Mouse (Mus musculus) erythroblast, embryonic 14.5 days (primary cell): ENCODE data around the gene Bloc1s6. TPM values are rescaled to one million over a fixed set of nuclear protein-coding genes. Genes with fewer than 3 reads are reported as not detected.

Experiments used
- H3K27me3 ChIP-seq: 2 replicates; pipeline ENCODE4 v1.6.1; 2012; ENCODE audit warnings: inconsistent platforms; ENCODE audit not compliant: control insufficient read depth
- H3K36me3 ChIP-seq: 2 replicates; pipeline ENCODE4 v1.6.1; 2012; ENCODE audit warnings: mild to moderate bottlenecking, inconsistent platforms; ENCODE audit not compliant: control insufficient read depth
- H3K4me1 ChIP-seq: 2 replicates; pipeline ENCODE4 v1.6.1; 2012; ENCODE audit warnings: inconsistent platforms; ENCODE audit not compliant: control insufficient read depth
- H3K4me3 ChIP-seq: replicated peaks from 2 replicates; pipeline ENCODE3; 2012; ENCODE audit warnings: moderate library complexity, mild to moderate bottlenecking, inconsistent platforms
- H3K9me3 ChIP-seq: 2 replicates; pipeline ENCODE4 v1.6.1; 2012; ENCODE audit warnings: low read length, inconsistent platforms, mixed read lengths; ENCODE audit not compliant: control insufficient read depth
- GATA1 ChIP-seq: IDR thresholded peaks from 2 replicates; pipeline ENCODE4 v1.6.1; 2012; ENCODE audit warnings: low read length, inconsistent platforms, mixed read lengths
- TAL1 ChIP-seq: IDR thresholded peaks from 3 replicates; pipeline ENCODE4 v1.6.1; 2012; ENCODE audit warnings: low read length, inconsistent platforms, mixed read lengths
- polyA plus RNA-seq: library from polyadenylated mRNA; stranded (reverse); fragments of >175 nt; gene quantifications from 2 replicates; pipeline ENCODE4 v1.2.3, GENCODE M21; 2012

Gene Bloc1s6
- polyA plus RNA-seq, 1 experiment, result 0.36 TPM

DNA sequence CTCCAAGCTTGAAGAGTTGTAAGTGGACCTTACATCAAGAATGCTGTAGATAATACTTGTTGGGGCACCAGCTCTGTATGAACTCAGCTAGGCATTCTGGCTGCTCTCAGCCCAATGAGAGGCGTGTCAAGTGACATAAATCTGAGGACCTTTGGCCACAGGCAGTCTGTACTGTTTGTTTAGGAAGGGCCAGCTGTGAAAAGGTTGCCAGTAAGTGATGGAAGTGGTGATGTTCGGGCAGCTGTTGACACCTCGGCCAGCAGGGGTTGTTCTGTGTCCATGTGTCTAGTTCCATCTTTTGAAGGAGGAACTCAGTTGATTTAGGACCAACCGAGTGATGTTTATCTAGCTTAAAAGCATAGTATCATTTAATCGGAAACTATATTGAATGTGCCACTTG lies 41.7 kb downstream of the Bloc1s6 start:
- TF ChIP-seq TAL1, result no peak
- no peak for TF ChIP-seq GATA1
- H3K4me1 ChIP-seq, result no peaks in the 10 kb centered on the region
- no peak overlapping the region for H3K4me3 ChIP-seq
- no peaks in the 10 kb centered on the region for H3K36me3 ChIP-seq
- no peaks in the 10 kb centered on the region for H3K27me3 ChIP-seq
- H3K9me3 ChIP-seq, result no peaks in the 10 kb centered on the region

DNA sequence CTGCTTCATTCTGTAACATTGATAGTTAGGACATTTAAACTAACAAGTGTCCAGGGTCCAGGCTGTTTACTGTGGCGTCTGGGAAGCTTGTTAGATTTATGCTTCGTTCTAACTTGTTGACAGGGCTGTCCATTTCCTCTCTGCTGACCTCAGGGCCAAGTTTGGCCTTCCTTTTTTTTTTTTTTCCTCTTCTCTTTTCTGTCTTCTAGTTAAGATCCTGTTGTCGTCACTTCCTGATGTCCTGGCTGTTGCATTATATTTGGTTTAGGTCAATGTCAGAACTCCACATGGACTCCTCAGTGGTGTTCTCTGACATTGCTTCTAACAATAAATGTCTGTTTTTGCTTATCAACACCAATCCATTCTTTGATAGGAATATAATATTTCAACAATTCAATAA lies 42.1 kb downstream of the Bloc1s6 start:
- Histone ChIP-seq H3K4me3 (no peak overlapping the region), H3K27me3 (no peaks in the 10 kb centered on the region), H3K36me3 (no peaks in the 10 kb centered on the region), H3K4me1 (no peaks in the 10 kb centered on the region), H3K9me3 (no peaks in the 10 kb centered on the region)
- TF ChIP-seq TAL1, result no peak
- no peak for TF ChIP-seq GATA1

DNA sequence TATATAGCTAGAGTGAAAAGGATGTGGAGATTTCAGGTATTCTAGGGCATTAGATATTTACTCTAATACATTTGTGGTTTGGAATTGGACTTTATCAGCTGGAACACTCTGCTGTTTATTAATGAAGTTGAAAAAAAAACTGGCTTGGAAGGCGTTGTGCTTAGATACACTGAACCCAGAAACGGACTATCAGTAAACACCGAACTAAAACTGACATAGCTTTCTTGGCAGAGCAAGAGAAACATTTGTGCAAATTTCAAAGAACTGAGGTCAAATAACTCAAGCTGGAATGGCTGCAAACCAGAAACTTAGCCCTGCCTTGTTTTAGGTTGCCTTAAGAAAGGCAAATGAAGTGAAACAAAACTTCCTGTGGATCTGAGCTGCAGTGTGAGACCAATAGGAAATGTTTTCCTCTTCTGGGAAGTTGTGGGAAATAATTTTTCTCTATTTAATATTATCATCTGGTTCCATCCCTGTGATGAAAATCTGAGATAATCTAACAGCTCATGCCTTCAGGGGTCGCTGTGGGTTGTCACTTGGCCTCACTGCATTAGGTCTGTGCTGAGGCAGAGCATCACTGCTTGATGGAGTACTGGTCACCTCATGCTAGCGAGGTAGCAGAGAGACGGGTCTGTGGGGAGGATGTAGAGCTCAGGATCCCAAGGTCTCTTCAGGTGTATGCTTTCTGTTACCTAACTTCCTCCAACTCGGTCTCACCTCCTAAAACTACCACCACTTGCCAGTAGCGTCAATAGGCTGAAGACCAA lies 43.5 kb downstream of the Bloc1s6 start:
- H3K27me3 ChIP-seq, result no peaks in the 10 kb centered on the region
- no peaks in the 10 kb centered on the region for H3K4me1 ChIP-seq
- no peak overlapping the region for H3K4me3 ChIP-seq
- TF ChIP-seq GATA1 (no peak), TAL1 (no peak)
- H3K9me3 ChIP-seq, result no peaks in the 10 kb centered on the region
- no peaks in the 10 kb centered on the region for H3K36me3 ChIP-seq

DNA sequence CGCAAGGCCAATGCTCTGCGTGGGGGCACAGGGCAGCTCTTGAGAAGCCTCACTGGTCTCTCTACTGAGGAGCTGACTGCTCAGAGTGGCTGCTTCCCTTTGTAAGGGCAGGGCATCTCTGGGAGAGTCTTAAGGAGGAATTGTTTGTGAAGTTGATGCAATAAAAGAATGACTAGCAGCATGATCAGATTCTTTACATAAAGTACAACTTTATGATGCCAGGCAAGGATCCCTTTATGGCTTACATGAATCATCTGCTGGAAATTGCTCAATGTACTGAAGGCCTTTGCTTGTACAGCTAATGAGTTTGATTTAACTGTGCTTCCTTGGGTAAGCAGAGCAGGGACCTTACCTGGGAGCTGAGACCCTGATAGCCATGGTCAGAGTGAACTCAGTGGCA lies 45.4 kb downstream of the Bloc1s6 start:
- Histone ChIP-seq H3K4me3 (no peak overlapping the region), H3K9me3 (no peaks in the 10 kb centered on the region), H3K4me1 (no peaks in the 10 kb centered on the region), H3K36me3 (no peaks in the 10 kb centered on the region), H3K27me3 (no peaks in the 10 kb centered on the region)
- no peak for TF ChIP-seq TAL1
- no peak for TF ChIP-seq GATA1

DNA sequence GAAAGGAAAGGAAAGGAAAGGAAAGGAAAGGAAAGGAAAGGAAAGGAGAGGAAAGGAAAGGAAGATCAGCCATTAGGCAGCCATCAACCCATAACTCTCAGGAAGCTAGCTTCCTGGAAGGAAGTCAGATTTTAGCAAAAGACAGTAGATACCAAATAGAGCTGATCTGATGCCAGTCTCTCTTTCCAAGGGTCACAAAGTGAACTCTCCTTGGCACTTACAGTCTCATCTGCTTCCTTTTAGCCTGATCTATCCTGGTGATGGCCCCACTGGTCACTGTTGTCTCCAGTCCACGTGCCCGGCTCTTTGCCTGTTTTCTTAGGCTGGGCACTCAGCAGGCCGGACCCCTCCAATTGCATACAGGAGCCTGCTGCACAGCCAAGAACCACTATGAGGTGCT lies 46.4 kb downstream of the Bloc1s6 start:
- TF ChIP-seq GATA1 (no peak), TAL1 (no peak)
- Histone ChIP-seq H3K9me3 (no peaks in the 10 kb centered on the region), H3K4me1 (no peaks in the 10 kb centered on the region), H3K4me3 (no peak overlapping the region), H3K36me3 (no peaks in the 10 kb centered on the region), H3K27me3 (no peaks in the 10 kb centered on the region)

DNA sequence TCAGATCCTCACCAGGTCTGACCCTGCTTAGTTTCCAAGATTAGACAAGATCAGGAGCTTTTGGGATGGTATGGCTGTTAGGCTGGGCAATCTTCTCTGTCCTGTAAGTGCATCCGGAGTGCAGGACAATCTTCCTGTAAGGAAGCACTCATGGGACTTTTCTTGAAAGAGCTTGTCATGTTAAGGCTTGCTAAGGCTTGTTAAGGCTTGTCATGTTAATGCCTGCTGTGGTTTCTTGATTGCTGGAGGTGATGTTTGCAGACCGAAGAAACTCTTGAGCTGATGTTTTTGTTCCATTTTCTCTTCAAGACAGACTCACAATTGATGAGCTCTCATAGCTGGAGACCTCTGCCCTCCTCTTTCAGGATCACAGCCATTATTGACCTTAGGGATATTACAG lies 47.9 kb downstream of the Bloc1s6 start:
- H3K27me3 ChIP-seq, result no peaks in the 10 kb centered on the region
- no peak overlapping the region for H3K4me3 ChIP-seq
- no peaks in the 10 kb centered on the region for H3K36me3 ChIP-seq
- no peaks in the 10 kb centered on the region for H3K9me3 ChIP-seq
- TF ChIP-seq GATA1, result no peak
- TF ChIP-seq TAL1, result no peak
- H3K4me1 ChIP-seq, result no peaks in the 10 kb centered on the region

DNA sequence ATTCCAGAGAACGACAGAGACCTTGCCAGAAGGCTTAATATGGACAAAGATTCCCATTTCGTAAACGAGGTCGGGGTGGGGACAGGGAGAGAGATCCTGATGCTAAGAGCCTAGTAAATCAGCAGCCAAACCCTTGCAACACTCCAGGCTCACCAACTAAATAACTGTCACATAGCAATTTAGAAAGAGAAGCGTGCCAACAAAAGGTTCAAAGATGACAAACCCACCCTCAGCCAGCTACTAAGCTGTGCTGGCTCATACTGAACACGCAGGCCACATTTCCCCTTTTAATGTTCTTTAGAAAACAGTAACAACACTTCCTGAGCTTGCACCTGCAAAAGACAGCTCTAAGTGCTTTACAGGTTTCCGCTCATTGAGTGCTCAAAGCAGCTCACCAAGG lies 51.0 kb downstream of the Bloc1s6 start:
- no peak overlapping the region for H3K4me3 ChIP-seq
- no peaks in the 10 kb centered on the region for H3K4me1 ChIP-seq
- H3K9me3 ChIP-seq, result no peaks in the 10 kb centered on the region
- H3K27me3 ChIP-seq, result no peaks in the 10 kb centered on the region
- TF ChIP-seq TAL1, result no peak
- TF ChIP-seq GATA1, result no peak
- no peaks in the 10 kb centered on the region for H3K36me3 ChIP-seq

DNA sequence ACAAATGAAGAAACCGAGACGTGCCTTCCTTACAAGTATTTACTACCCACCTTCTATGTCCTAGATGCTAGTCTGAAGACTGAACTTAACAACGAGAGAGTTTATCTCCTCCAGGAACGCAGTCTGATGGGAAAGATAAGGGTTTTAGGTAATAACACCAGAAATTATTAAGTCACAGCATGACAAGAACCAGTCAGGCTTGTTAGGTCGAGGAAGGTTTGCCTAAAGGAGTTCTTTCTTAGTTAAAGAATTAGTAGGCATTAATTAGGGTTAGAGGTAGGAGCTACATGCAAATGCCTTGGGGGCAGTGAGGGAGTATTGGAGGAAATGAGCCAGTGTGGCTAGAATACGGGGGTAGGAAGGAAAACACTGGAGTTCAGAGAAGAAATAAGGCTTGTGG lies 51.4 kb downstream of the Bloc1s6 start:
- Histone ChIP-seq H3K36me3 (no peaks in the 10 kb centered on the region), H3K4me3 (no peak overlapping the region), H3K9me3 (no peaks in the 10 kb centered on the region), H3K27me3 (no peaks in the 10 kb centered on the region), H3K4me1 (no peaks in the 10 kb centered on the region)
- no peak for TF ChIP-seq TAL1
- no peak for TF ChIP-seq GATA1

Other genes with a start within 250 kb of the Bloc1s6 start
- gene Gatm, start 127.2 kb upstream of the Bloc1s6 start, polyA plus RNA-seq, result 0.09 and 0.13 TPM in 2 replicates
- gene AA467197, start 101.5 kb upstream of the Bloc1s6 start, polyA plus RNA-seq, result not detected in 2 replicates
- gene Slc30a4, start 35.8 kb upstream of the Bloc1s6 start, polyA plus RNA-seq, result not detected in 2 replicates
- gene Sqor, start 26.7 kb downstream of the Bloc1s6 start, polyA plus RNA-seq, result 0.02 and 0.39 TPM in 2 replicates